Mouse (Mus musculus): Measurements from ENCODE around the gene Ndufs6.

GRCm38 (mm10) chr13:73374612-73375011, 46.3 kb upstream of the Ndufs6 start:
- TF ChIP-seq CTCF (IDR thresholded peaks at IDR 0.05; ENCODE audit: low read depth, low read length): no peak
- TF ChIP-seq POLR2A (IDR thresholded peaks at IDR 0.05; ENCODE audit: extremely low read depth, insufficient read depth, low read length): no peak

All from liver, adult 2 months (tissue).